Mouse (Mus musculus) myocyte (in vitro differentiated cells): ENCODE results near the gene Sgta. TPM values are rescaled to one million over a fixed set of nuclear protein-coding genes. Genes with fewer than 3 reads are reported as not detected.

Source experiments
- H3K27me3 ChIP-seq: one replicate; pipeline ENCODE4 v1.6.1; 2011; ENCODE audit not compliant: control insufficient read depth, insufficient read depth, insufficient read length
- H3K36me3 ChIP-seq: one replicate; pipeline ENCODE4 v1.6.1; 2011; ENCODE audit not compliant: control insufficient read depth, insufficient read depth
- H3K4me2 ChIP-seq: one replicate; pipeline ENCODE4 v1.6.1; 2011; ENCODE audit warnings: low read depth, control low read depth
- H3K4me3 ChIP-seq: one replicate; pipeline ENCODE4 v1.5.1; 2011; ENCODE audit warnings: mild to moderate bottlenecking, control low read depth, moderate library complexity
- H3K79me2 ChIP-seq: one replicate; pipeline ENCODE4 v1.6.1; 2011; ENCODE audit not compliant: control insufficient read depth, insufficient read depth
- H3ac ChIP-seq: one replicate; pipeline ENCODE4 v1.6.1; 2011; ENCODE audit not compliant: control insufficient read depth, insufficient read length
- CEBPB ChIP-seq: IDR thresholded peaks from 2 replicates; pipeline ENCODE4 v1.6.1; 2011; ENCODE audit warnings: mild to moderate bottlenecking, moderate library complexity; ENCODE audit not compliant: poor library complexity, insufficient read depth, severe bottlenecking
- E2F4 ChIP-seq: IDR thresholded peaks from one replicate; pipeline ENCODE4 v1.6.1; 2011; ENCODE audit warnings: mild to moderate bottlenecking, control low read depth, moderate library complexity; ENCODE audit not compliant: insufficient read depth
- MAX ChIP-seq: IDR thresholded peaks from one replicate; pipeline ENCODE4 v1.6.1; 2011; ENCODE audit warnings: low read depth, mild to moderate bottlenecking, control low read depth
- MYOD1 ChIP-seq, 3 experiments: IDR thresholded peaks; one replicate each; pipeline ENCODE4 v1.6.1; 2011; ENCODE audit warnings: control low read depth in 2 of 3, low read depth in 2 of 3, mild to moderate bottlenecking in 2 of 3, moderate library complexity in 1 of 3; ENCODE audit not compliant: insufficient read length in 2 of 3, control insufficient read depth in 1 of 3
- MYOG ChIP-seq, 3 experiments: IDR thresholded peaks; one replicate each; pipeline ENCODE4 v1.6.1; 2011; ENCODE audit warnings: control low read depth in 2 of 3, low read depth in 2 of 3, mild to moderate bottlenecking in 2 of 3; ENCODE audit not compliant: insufficient read length in 2 of 3, control insufficient read depth in 1 of 3, insufficient read depth in 1 of 3
- POLR2A ChIP-seq: IDR thresholded peaks from one replicate; pipeline ENCODE4 v1.6.1; 2011; ENCODE audit warnings: low read depth, mild to moderate bottlenecking, control low read depth, moderate library complexity; ENCODE audit not compliant: insufficient read length
- POLR2AphosphoS2 ChIP-seq: IDR thresholded peaks from one replicate; pipeline ENCODE4 v1.6.1; 2011; ENCODE audit warnings: low read depth, control low read depth; ENCODE audit not compliant: insufficient read length
- REST ChIP-seq: IDR thresholded peaks from one replicate; pipeline ENCODE4 v1.6.1; 2011; ENCODE audit warnings: mild to moderate bottlenecking, control low read depth, moderate library complexity; ENCODE audit not compliant: insufficient read depth, insufficient read length
- SRF ChIP-seq: IDR thresholded peaks from one replicate; pipeline ENCODE4 v1.6.1; 2011; ENCODE audit warnings: low read depth; ENCODE audit not compliant: control insufficient read depth, insufficient read length
- TCF12 ChIP-seq: IDR thresholded peaks from one replicate; pipeline ENCODE4 v1.6.1; 2011; ENCODE audit warnings: mild to moderate bottlenecking, control low read depth; ENCODE audit not compliant: poor library complexity, insufficient read depth, severe bottlenecking
- TCF3 ChIP-seq: IDR thresholded peaks from one replicate; pipeline ENCODE4 v1.6.1; 2011; ENCODE audit warnings: low read depth, control low read depth; ENCODE audit not compliant: insufficient read length
- USF1 ChIP-seq: IDR thresholded peaks from one replicate; pipeline ENCODE4 v1.6.1; 2011; ENCODE audit warnings: low read depth, mild to moderate bottlenecking, control low read depth, moderate library complexity
- polyA plus RNA-seq: library from polyadenylated mRNA; unstranded; fragments of >200 nt; fragmentation: generic; extraction: Trizol; gene quantifications from one replicate; pipeline ENCODE4 v1.2.1, GENCODE M21; 2012; ENCODE audit warnings: missing spikeins

Gene Sgta
- polyA plus RNA-seq, 1 experiment, result 192 TPM

GRCm38 (mm10) chr10:81080008-81080655 is 20.2 kb upstream of the Sgta start:
- no peak overlapping the region for H3ac ChIP-seq
- H3K36me3 ChIP-seq, result peaks cover 4% of the 10 kb centered on the region
- H3K4me2 ChIP-seq, result no peak overlapping the region
- no peaks in the 10 kb centered on the region for H3K27me3 ChIP-seq
- no peaks in the 10 kb centered on the region for H3K79me2 ChIP-seq
- no peak overlapping the region for H3K4me3 ChIP-seq
- TF ChIP-seq REST, result no peak
- TF ChIP-seq MYOD1 (IDR thresholded peaks at IDR 0.05; ENCODE audit: control insufficient read depth in 1 of 3, insufficient read length in 2 of 3, low read depth in 2 of 3), result no peak
- TF ChIP-seq MAX, result no peak
- TF ChIP-seq MYOG (IDR thresholded peaks at IDR 0.05; ENCODE audit: control insufficient read depth in 1 of 3, insufficient read depth in 1 of 3, insufficient read length in 2 of 3, low read depth in 2 of 3), result no peak
- TF ChIP-seq TCF3, result no peak
- no peak for TF ChIP-seq E2F4
- TF ChIP-seq TCF12, result no peak
- no peak for TF ChIP-seq SRF

GRCm38 (mm10) chr10:81077916-81078315 is 17.9 kb upstream of the Sgta start:
- Histone ChIP-seq H3K27me3 (no peaks in the 10 kb centered on the region), H3K4me2 (no peak overlapping the region), H3K36me3 (peaks cover 8% of the 10 kb centered on the region), H3K4me3 (no peak overlapping the region), H3ac (no peak overlapping the region), H3K79me2 (no peaks in the 10 kb centered on the region)
- TF ChIP-seq CEBPB (no peak), MYOG (IDR thresholded peaks at IDR 0.05; ENCODE audit: control insufficient read depth in 1 of 3, insufficient read depth in 1 of 3, insufficient read length in 2 of 3, low read depth in 2 of 3) (peak in 1 of 3 experiments; percentile 2), MAX (no peak)

GRCm38 (mm10) chr10:81076356-81076755 is 16.4 kb upstream of the Sgta start:
- Histone ChIP-seq H3K36me3 (peaks cover 4% of the 10 kb centered on the region), H3ac (no peak overlapping the region), H3K4me3 (no peak overlapping the region), H3K79me2 (peaks cover 1% of the 10 kb centered on the region), H3K4me2 (no peak overlapping the region), H3K27me3 (no peaks in the 10 kb centered on the region)
- TF ChIP-seq USF1 (no peak), MYOG (IDR thresholded peaks at IDR 0.05; ENCODE audit: control insufficient read depth in 1 of 3, insufficient read depth in 1 of 3, insufficient read length in 2 of 3, low read depth in 2 of 3) (no peak), POLR2AphosphoS2 (no peak), CEBPB (no peak), REST (no peak), MYOD1 (IDR thresholded peaks at IDR 0.05; ENCODE audit: control insufficient read depth in 1 of 3, insufficient read length in 2 of 3, low read depth in 2 of 3) (no peak), MAX (no peak), E2F4 (no peak), POLR2A (no peak), TCF3 (no peak), SRF (no peak), TCF12 (no peak)

- H3K36me3 ChIP-seq, result peaks cover 4% of the 10 kb centered on the region
- H3K27me3 ChIP-seq, result no peaks in the 10 kb centered on the region
- H3K4me2 ChIP-seq, result no peak overlapping the region
- TF ChIP-seq TCF12 (no peak), E2F4 (no peak)
- no peak overlapping the region for H3K4me3 ChIP-seq
- peaks cover 8% of the 10 kb centered on the region for H3K79me2 ChIP-seq
- no peak overlapping the region for H3ac ChIP-seq
These were observed 15.8 kb upstream of the Sgta start for GRCm38 (mm10) chr10:81075734-81076133.

- Histone ChIP-seq H3K4me2 (no peak overlapping the region), H3ac (no peak overlapping the region), H3K27me3 (no peaks in the 10 kb centered on the region), H3K36me3 (peaks cover 4% of the 10 kb centered on the region), H3K79me2 (peaks cover 14% of the 10 kb centered on the region), H3K4me3 (no peak overlapping the region)
- TF ChIP-seq E2F4, result no peak
- no peak for TF ChIP-seq TCF12
- TF ChIP-seq USF1, result no peak
- TF ChIP-seq CEBPB, result no peak
- no peak for TF ChIP-seq SRF
- no peak for TF ChIP-seq MYOD1 (IDR thresholded peaks at IDR 0.05; ENCODE audit: control insufficient read depth in 1 of 3, insufficient read length in 2 of 3, low read depth in 2 of 3)
- no peak for TF ChIP-seq REST
- TF ChIP-seq MAX, result no peak
- no peak for TF ChIP-seq POLR2A
- TF ChIP-seq TCF3, result no peak
These were observed 13.5 kb upstream of the Sgta start for GRCm38 (mm10) chr10:81073464-81073863.
